Mouse (Mus musculus) liver, postnatal 0 days (tissue): ENCODE results near the gene Snn.

Source experiments
- CTCF ChIP-seq: sonication (generic); IDR thresholded peaks from 2 replicates; pipeline ENCODE4 v1.5.1; 2016; ENCODE audit warnings: antibody characterized with exemption, low read depth
- EP300 ChIP-seq: IDR thresholded peaks from 2 replicates; pipeline ENCODE4 v1.6.1; 2016; ENCODE audit warnings: antibody characterized with exemption, low read depth, mild to moderate bottlenecking

- TF ChIP-seq CTCF (no peak), EP300 (no peak)
These were observed 11.1 kb downstream of the Snn start for GRCm38 (mm10) chr16:11071887-11072286.
